Mouse (Mus musculus) midbrain, postnatal 0 days (tissue): ENCODE data around the gene Dlgap3. TPM values are rescaled to one million over a fixed set of nuclear protein-coding genes. Genes with fewer than 3 reads are reported as not detected.

Experiments
- ATAC-seq: fragments of 200-750 bp; cut with Nextera tagmentation; 2 replicates; pipeline ENCODE4 v1.8.0; 2017; ENCODE audit warnings: moderate number of reproducible peaks, mild to moderate bottlenecking, moderate TSS enrichment, moderate library complexity; ENCODE audit not compliant: low FRiP score
- DNase-seq: peaks from one replicate; pipeline ENCODE4 v3.0.0-alpha.2; 2015; ENCODE audit warnings: low spot score
- H3K27ac ChIP-seq: fragments of 300-500 bp; sonication (generic); 2 replicates; pipeline ENCODE4 v1.5.1; 2014; ENCODE audit warnings: low read depth, mild to moderate bottlenecking, low read length, mixed read lengths
- H3K27me3 ChIP-seq: fragments of 300-500 bp; sonication (generic); 2 replicates; pipeline ENCODE4 v1.6.1; 2014; ENCODE audit warnings: low read length, control low read depth, mixed read lengths; ENCODE audit not compliant: insufficient read depth
- H3K36me3 ChIP-seq: fragments of 300-500 bp; sonication (generic); 2 replicates; pipeline ENCODE4 v1.6.1; 2014; ENCODE audit warnings: low read length, control low read depth, mixed read lengths; ENCODE audit not compliant: insufficient read depth
- H3K4me1 ChIP-seq: fragments of 300-500 bp; sonication (generic); 2 replicates; pipeline ENCODE4 v1.6.1; 2014; ENCODE audit warnings: mild to moderate bottlenecking, control low read depth, antibody characterized with exemption, low read length, mixed read lengths; ENCODE audit not compliant: insufficient read depth
- H3K4me2 ChIP-seq: fragments of 300-500 bp; sonication (generic); 2 replicates; pipeline ENCODE4 v1.6.1; 2014; ENCODE audit warnings: low read depth, mild to moderate bottlenecking, low read length, mixed read lengths; ENCODE audit not compliant: poor library complexity, severe bottlenecking
- H3K4me3 ChIP-seq: fragments of 300-500 bp; sonication (generic); 2 replicates; pipeline ENCODE4 v1.5.1; 2014; ENCODE audit warnings: low read depth, mild to moderate bottlenecking, low read length, moderate library complexity
- H3K9ac ChIP-seq: fragments of 300-500 bp; sonication (generic); replicated peaks from 2 replicates; pipeline ENCODE4 v1.6.1; 2014; ENCODE audit warnings: mild to moderate bottlenecking, low read length, moderate library complexity, mixed read lengths; ENCODE audit not compliant: poor library complexity, severe bottlenecking
- H3K9me3 ChIP-seq: fragments of 300-500 bp; sonication (generic); 2 replicates; pipeline ENCODE4 v1.6.1; 2016; ENCODE audit warnings: low read length, control low read depth
- CTCF ChIP-seq: IDR thresholded peaks from 2 replicates; pipeline ENCODE4 v1.5.1; 2016; ENCODE audit warnings: antibody characterized with exemption, mild to moderate bottlenecking
- WGBS: fragments of 180-500 bp; shearing (Covaris S2); extraction: QIAGEN DNeasy Blood & Tissue Kit; methylation state at CpG from one replicate; pipeline ENCODE4 v1.1.7; 2014; 5-methylcytosine and 5-hydroxymethylcytosine counted together
- polyA plus RNA-seq: library from polyadenylated mRNA; unstranded; fragments of >200 nt; fragmentation: Nextera tagmentation; extraction: Ambion mirVana; gene quantifications from 2 replicates; pipeline ENCODE4 v1.2.1, GENCODE M21; 2015
- total RNA-seq: library from RNA; depleted of rRNA; stranded (reverse); fragments of >200 nt; gene quantifications from 2 replicates; pipeline ENCODE4 v1.2.3, GENCODE M21; 2014

Gene Dlgap3
- total and polyA plus RNA-seq, 2 experiments from 2014 or later: 34.5 to 156 TPM

DNA sequence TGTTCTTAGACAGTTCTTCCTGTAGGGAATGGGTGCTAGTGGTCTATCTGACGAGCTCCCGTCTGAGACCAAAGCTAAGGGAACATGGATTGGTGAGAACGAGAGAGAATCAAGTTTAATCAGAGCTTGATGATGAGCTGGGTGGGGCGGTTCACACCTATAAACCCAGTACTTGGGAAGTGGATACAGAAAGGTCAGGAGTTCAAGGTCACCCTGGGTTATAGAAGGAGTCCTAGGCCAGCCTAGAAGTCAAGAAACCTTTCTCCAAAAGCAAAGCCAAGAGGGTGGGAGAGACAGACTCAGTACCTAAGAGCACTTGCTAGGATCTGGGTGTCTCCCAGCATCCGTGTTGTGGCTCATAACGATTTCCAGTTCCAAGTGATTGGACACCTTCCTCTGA is 21.9 kb downstream of the Dlgap3 start:
- peaks cover 17% of the 10 kb centered on the region for H3K36me3 ChIP-seq
- no peak for ATAC-seq
- no peak for TF ChIP-seq CTCF
- no peak overlapping the region for H3K27ac ChIP-seq
- WGBS: 91% methylated on average over 6 of the region's 6 CpGs
- no peak overlapping the region for H3K9ac ChIP-seq
- no peak overlapping the region for H3K4me2 ChIP-seq
- no peaks in the 10 kb centered on the region for H3K27me3 ChIP-seq
- H3K9me3 ChIP-seq: no peaks in the 10 kb centered on the region
- H3K4me3 ChIP-seq: no peak overlapping the region
- no peaks in the 10 kb centered on the region for H3K4me1 ChIP-seq
- DNase-seq: no peak

DNA sequence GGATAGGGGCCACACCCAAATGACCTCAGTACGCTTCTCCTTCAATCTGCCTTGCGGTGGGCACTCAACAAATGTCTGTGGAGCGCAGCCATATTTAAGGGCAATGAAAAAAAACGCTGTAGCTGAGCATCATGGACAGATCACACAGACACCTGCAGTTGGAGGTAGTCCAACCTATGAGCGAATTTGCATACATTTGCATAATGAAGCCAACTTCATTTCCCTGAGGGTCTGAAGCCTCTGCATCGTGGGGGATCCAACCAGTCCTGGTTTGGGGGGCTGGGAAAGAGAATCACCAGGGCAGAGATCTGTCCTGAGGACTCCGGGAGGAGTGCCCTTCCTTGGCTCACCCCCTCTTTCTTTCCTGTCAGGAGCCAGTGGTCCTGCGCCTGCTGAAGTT is 23.7 kb downstream of the Dlgap3 start:
- H3K4me3 ChIP-seq: no peak overlapping the region
- no peak overlapping the region for H3K27ac ChIP-seq
- H3K36me3 ChIP-seq: peaks cover 24% of the 10 kb centered on the region
- no peaks in the 10 kb centered on the region for H3K4me1 ChIP-seq
- no peak for ATAC-seq
- TF ChIP-seq CTCF: no peak
- peak; percentile 51 for DNase-seq
- no peaks in the 10 kb centered on the region for H3K9me3 ChIP-seq
- H3K4me2 ChIP-seq: no peak overlapping the region
- no peaks in the 10 kb centered on the region for H3K27me3 ChIP-seq
- 68% methylated on average over 8 of the region's 8 CpGs for WGBS
- H3K9ac ChIP-seq: no peak overlapping the region

DNA sequence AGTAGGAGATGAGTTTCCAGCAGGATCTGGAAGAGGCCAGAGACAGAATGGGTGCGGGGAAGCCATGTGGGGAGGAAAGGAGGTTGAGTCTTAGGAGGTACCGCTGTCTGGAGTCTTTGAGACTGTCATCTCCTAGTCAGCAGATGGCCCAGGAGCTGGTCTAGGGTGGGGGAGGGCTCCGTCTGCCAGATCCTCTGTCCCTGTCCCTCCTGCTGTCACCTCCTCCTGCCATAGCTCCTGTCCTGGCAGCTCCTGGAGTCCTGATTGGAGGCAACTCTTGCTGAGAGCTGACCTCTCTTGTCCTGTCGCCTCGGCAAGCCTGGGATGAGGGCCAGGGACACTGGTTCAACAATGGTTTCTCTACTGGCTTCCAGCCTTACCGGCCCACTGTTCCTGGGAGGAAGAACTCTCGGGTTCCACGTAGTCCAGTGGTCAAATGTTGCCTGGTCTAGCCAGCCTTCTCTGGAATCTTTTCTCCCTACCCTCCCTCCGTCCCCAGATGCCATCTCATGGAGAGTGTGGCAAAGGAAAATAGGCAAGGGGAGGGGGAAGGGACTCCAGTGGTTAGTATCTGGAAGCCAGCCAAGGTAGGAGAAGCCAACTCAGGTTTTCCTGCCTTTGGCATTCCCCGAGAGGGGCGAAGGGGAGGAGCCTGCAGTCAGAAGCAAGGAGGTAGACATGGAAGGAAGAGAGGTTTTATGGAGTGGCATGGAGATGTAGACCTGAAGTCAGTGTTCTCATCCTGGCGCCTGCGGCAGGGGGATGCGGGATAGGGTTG is 24.6 kb downstream of the Dlgap3 start:
- Histone ChIP-seq H3K27ac (no peak overlapping the region), H3K9ac (no peak overlapping the region), H3K36me3 (peaks cover 24% of the 10 kb centered on the region), H3K4me1 (no peaks in the 10 kb centered on the region), H3K4me3 (no peak overlapping the region), H3K27me3 (no peaks in the 10 kb centered on the region), H3K9me3 (no peaks in the 10 kb centered on the region), H3K4me2 (no peak overlapping the region)
- no peak for TF ChIP-seq CTCF
- ATAC-seq (no peak), DNase-seq (peak; percentile 62)
- WGBS: 70% methylated on average over 14 of the region's 14 CpGs

DNA sequence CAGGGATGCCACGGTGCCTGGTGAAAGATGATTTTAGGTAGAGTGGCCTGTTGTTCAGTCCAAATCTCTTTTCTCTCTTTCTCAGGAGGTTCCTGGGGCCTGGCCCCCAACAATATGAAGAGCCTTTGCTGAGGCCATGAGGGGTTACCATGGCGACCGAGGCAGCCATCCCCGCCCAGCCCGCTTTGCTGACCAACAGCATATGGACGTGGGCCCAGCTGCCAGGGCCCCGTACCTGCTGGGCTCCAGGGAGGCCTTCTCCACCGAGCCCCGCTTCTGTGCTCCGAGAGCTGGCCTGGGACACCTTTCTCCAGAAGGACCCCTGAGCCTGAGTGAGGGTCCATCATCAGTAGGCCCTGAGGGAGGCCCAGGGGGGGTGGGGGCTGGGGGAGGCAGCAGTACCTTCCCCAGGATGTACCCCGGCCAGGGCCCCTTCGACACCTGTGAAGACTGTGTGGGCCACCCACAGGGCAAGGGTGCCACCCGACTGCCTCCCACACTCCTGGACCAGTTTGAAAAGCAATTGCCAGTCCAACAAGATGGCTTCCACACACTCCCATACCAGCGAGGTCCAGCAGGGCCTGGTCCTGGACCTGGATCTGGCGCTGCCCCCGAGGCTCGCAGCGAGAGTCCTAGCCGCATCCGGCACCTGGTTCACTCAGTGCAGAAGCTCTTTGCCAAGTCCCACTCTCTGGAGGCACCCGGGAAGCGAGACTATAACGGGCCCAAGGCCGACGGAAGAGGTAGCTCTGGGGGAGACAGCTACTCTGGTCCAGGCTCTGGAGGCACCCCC is 25.7 kb downstream of the Dlgap3 start:
- Histone ChIP-seq H3K9me3 (no peaks in the 10 kb centered on the region), H3K4me3 (no peak overlapping the region), H3K4me1 (no peaks in the 10 kb centered on the region), H3K27ac (no peak overlapping the region), H3K36me3 (peaks cover 24% of the 10 kb centered on the region), H3K27me3 (no peaks in the 10 kb centered on the region), H3K4me2 (no peak overlapping the region), H3K9ac (no peak overlapping the region)
- TF ChIP-seq CTCF: no peak
- WGBS: 73% methylated on average over 25 of the region's 25 CpGs
- ATAC-seq (no peak), DNase-seq (peak; percentile 34)

DNA sequence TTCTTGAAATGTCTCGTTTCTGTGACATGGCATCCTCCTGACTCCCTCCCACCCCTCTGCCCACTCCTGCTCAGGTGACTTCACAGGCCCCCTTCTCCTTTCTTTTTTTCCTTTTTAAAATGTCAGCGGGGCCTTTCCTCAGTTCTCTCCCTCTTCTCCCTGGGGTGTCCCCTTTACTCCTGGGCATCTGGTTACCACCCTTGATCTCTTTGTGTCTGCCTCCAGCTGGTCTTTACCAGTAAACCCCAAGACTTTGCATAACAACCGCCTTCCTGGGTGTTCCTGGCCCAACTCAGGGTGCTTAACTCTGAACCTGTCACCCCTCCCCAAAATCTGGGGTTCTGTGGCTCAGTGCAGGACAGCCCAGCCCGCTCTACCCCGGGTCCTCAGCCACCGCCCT is 29.6 kb downstream of the Dlgap3 start:
- no peak for TF ChIP-seq CTCF
- H3K4me1 ChIP-seq: no peaks in the 10 kb centered on the region
- H3K9me3 ChIP-seq: no peaks in the 10 kb centered on the region
- H3K36me3 ChIP-seq: peaks cover 27% of the 10 kb centered on the region
- no peaks in the 10 kb centered on the region for H3K27me3 ChIP-seq
- H3K4me3 ChIP-seq: no peak overlapping the region
- no peak for ATAC-seq
- WGBS: 26% methylated on average over 6 of the region's 6 CpGs
- H3K4me2 ChIP-seq: no peak overlapping the region
- no peak overlapping the region for H3K27ac ChIP-seq
- H3K9ac ChIP-seq: no peak overlapping the region
- DNase-seq: no peak

DNA sequence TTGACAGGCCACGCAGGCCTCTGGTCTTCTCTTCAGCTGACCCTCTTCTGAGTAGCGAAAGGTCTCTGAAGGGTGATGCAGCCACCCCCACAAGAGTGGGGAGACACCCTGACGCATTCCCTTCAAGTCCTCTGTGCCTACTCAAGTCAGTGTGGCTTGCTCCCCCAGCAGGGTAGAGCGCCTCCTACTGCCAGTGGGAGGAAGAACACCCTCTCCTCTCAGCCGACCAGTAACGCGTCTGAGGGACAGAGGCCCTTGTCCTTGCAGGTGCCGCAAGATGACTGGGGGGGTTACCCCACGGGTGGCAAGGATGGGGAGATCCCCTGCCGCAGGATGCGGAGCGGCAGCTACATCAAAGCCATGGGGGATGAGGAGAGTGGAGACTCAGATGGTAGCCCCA is 30.4 kb downstream of the Dlgap3 start:
- WGBS: 58% methylated on average over 12 of the region's 12 CpGs

More for the DNA sequence above, 30.4 kb downstream of the Dlgap3 start:
- H3K9me3 ChIP-seq: no peaks in the 10 kb centered on the region
- no peaks in the 10 kb centered on the region for H3K4me1 ChIP-seq
- no peak overlapping the region for H3K27ac ChIP-seq
- TF ChIP-seq CTCF: peak; percentile 46
- 0 out of 2 replicates have a peak, but pooled peaks have one; percentile 23 for ATAC-seq
- H3K4me2 ChIP-seq: no peak overlapping the region
- H3K27me3 ChIP-seq: no peaks in the 10 kb centered on the region
- no peak for DNase-seq
- H3K36me3 ChIP-seq: peaks cover 29% of the 10 kb centered on the region
- H3K4me3 ChIP-seq: no peak overlapping the region
- no peak overlapping the region for H3K9ac ChIP-seq
